Mouse (Mus musculus) embryonic facial prominence, embryonic 11.5 days (tissue): ENCODE measurements around the gene Slc45a3. TPM values are rescaled to one million over a fixed set of nuclear protein-coding genes. Genes with fewer than 3 reads are reported as not detected.

ENCODE experiments used
- ATAC-seq: fragments of 200-750 bp; cut with Nextera tagmentation; replicated peaks from 2 replicates; pipeline ENCODE4 v1.8.0; 2017; ENCODE audit warnings: low read depth; ENCODE audit not compliant: insufficient number of reproducible peaks, low FRiP score, low TSS enrichment
- DNase-seq: peaks from one replicate; pipeline ENCODE4 v3.0.0-alpha.2; 2015; ENCODE audit warnings: low spot score
- H3K27ac ChIP-seq: fragments of 300-500 bp; sonication (generic); replicated peaks from 2 replicates; pipeline ENCODE4 v1.5.1; 2014; ENCODE audit warnings: mild to moderate bottlenecking, low read depth, low read length, control low read depth
- H3K27me3 ChIP-seq: fragments of 300-500 bp; sonication (generic); 2 replicates; pipeline ENCODE4 v1.6.1; 2014; ENCODE audit warnings: mild to moderate bottlenecking, low read length, moderate library complexity, mixed read lengths; ENCODE audit not compliant: control insufficient read depth, insufficient read depth
- H3K36me3 ChIP-seq: fragments of 300-500 bp; sonication (generic); replicated peaks from 2 replicates; pipeline ENCODE4 v1.6.1; 2014; ENCODE audit warnings: low read depth, mild to moderate bottlenecking, low read length, moderate library complexity, mixed read lengths; ENCODE audit not compliant: control insufficient read depth, insufficient read depth
- H3K4me1 ChIP-seq: fragments of 300-500 bp; sonication (generic); 2 replicates; pipeline ENCODE4 v1.6.1; 2014; ENCODE audit warnings: low read length, mixed read lengths; ENCODE audit not compliant: control insufficient read depth, insufficient read depth
- H3K4me2 ChIP-seq: fragments of 300-500 bp; sonication (generic); 2 replicates; pipeline ENCODE4 v1.6.1; 2014; ENCODE audit warnings: low read depth, mild to moderate bottlenecking, control low read depth, low read length, moderate library complexity
- H3K4me3 ChIP-seq: fragments of 300-500 bp; sonication (generic); 2 replicates; pipeline ENCODE4 v1.5.1; 2014; ENCODE audit warnings: low read depth, low read length, control low read depth
- H3K9ac ChIP-seq: fragments of 300-500 bp; sonication (generic); replicated peaks from 2 replicates; pipeline ENCODE4 v1.6.1; 2014; ENCODE audit warnings: mild to moderate bottlenecking, control low read depth, low read length
- H3K9me3 ChIP-seq: fragments of 300-500 bp; sonication (generic); replicated peaks from 2 replicates; pipeline ENCODE4 v1.6.1; 2016; ENCODE audit warnings: mild to moderate bottlenecking, low read length, inconsistent platforms, mixed read lengths; ENCODE audit not compliant: control insufficient read depth
- WGBS: fragments of 180-500 bp; shearing (Covaris S2); extraction: QIAGEN DNeasy Blood & Tissue Kit; methylation state at CpG from one replicate; pipeline ENCODE4 v1.1.7; 2014; 5-methylcytosine and 5-hydroxymethylcytosine counted together
- polyA plus RNA-seq: library from polyadenylated mRNA; unstranded; fragments of >200 nt; fragmentation: Nextera tagmentation; extraction: Ambion mirVana; gene quantifications from 2 replicates; pipeline ENCODE4 v1.2.1, GENCODE M21; 2014

The Slc45a3 gene
- polyA plus RNA-seq, 1 experiment from 2014 or later: 3.8 TPM

- 73% methylated on average over 5 of the region's 5 CpGs for WGBS
These were observed 5.4 kb upstream of the Slc45a3 start for GRCm38 (mm10) chr1:131957416-131957815.

GRCm38 (mm10) chr1:131961004-131961403, 1.8 kb upstream of the Slc45a3 start:
- Histone ChIP-seq H3K4me2 (no peak overlapping the region), H3K27ac (no peak overlapping the region), H3K9ac (no peak overlapping the region), H3K36me3 (no peaks in the 10 kb centered on the region), H3K4me1 (no peaks in the 10 kb centered on the region; the same call in 1 of the 2 replicates), H3K27me3 (peaks cover 16% of the 10 kb centered on the region), H3K9me3 (no peaks in the 10 kb centered on the region), H3K4me3 (no peak overlapping the region)
- no peak for ATAC-seq
- WGBS: 57% methylated on average over 2 of the region's 2 CpGs
- no peak for DNase-seq

More at GRCm38 (mm10) chr1:131957416-131957815, 5.4 kb upstream of the Slc45a3 start:
- DNase-seq (no peak), ATAC-seq (no peak)
- Histone ChIP-seq H3K9me3 (no peaks in the 10 kb centered on the region), H3K27me3 (peaks cover 3% of the 10 kb centered on the region; the same call in 1 of the 2 replicates), H3K9ac (no peak overlapping the region), H3K4me3 (no peak overlapping the region), H3K36me3 (no peaks in the 10 kb centered on the region), H3K4me1 (no peaks in the 10 kb centered on the region), H3K27ac (no peak overlapping the region), H3K4me2 (no peak overlapping the region)

- peaks cover 18% of the 10 kb centered on the region for H3K27me3 ChIP-seq
- H3K9ac ChIP-seq: peak overlapping the region; percentile 72
- ATAC-seq (peak; percentile 49; the same call in 1 of the 2 replicates), DNase-seq (peak; percentile 42)
- H3K4me3 ChIP-seq: peak overlapping the region; percentile 80
- peak overlapping the region; percentile 100 for H3K4me2 ChIP-seq
- WGBS: under 1% methylated on average over 66 of the region's 76 CpGs
- no peaks in the 10 kb centered on the region for H3K9me3 ChIP-seq
- H3K4me1 ChIP-seq: no peaks in the 10 kb centered on the region; the same call in 1 of the 2 replicates
- H3K36me3 ChIP-seq: no peaks in the 10 kb centered on the region
- no peak overlapping the region for H3K27ac ChIP-seq
These were observed 551 bp downstream of the Slc45a3 start for GRCm38 (mm10) chr1:131963085-131963951.

- peaks cover 19% of the 10 kb centered on the region for H3K27me3 ChIP-seq
- ATAC-seq (no peak), DNase-seq (no peak)
- H3K4me2 ChIP-seq: peak overlapping the region; percentile 100
- H3K9ac ChIP-seq: no peak overlapping the region
- no peaks in the 10 kb centered on the region; the same call in 1 of the 2 replicates for H3K4me1 ChIP-seq
- no peaks in the 10 kb centered on the region for H3K9me3 ChIP-seq
- H3K36me3 ChIP-seq: no peaks in the 10 kb centered on the region
- peak overlapping the region; percentile 80 for H3K4me3 ChIP-seq
- WGBS: 24% methylated on average over 5 of the region's 5 CpGs
- H3K27ac ChIP-seq: no peak overlapping the region
These were observed 1.3 kb downstream of the Slc45a3 start for GRCm38 (mm10) chr1:131964100-131964499.

- no peaks in the 10 kb centered on the region; the same call in 1 of the 2 replicates for H3K4me1 ChIP-seq
- H3K9me3 ChIP-seq: no peaks in the 10 kb centered on the region
- ATAC-seq: no peak
- H3K4me3 ChIP-seq: no peak overlapping the region
- 66% methylated on average over 7 of the region's 7 CpGs for WGBS
- no peaks in the 10 kb centered on the region for H3K36me3 ChIP-seq
- H3K9ac ChIP-seq: no peak overlapping the region
- H3K27ac ChIP-seq: no peak overlapping the region
- no peak overlapping the region for H3K4me2 ChIP-seq
- DNase-seq: no peak
- H3K27me3 ChIP-seq: peaks cover 21% of the 10 kb centered on the region
These were observed 1.8 kb downstream of the Slc45a3 start for GRCm38 (mm10) chr1:131964580-131964979.

GRCm38 (mm10) chr1:131965818-131966217, 3.1 kb downstream of the Slc45a3 start:
- H3K27me3 ChIP-seq: peaks cover 21% of the 10 kb centered on the region
- H3K9ac ChIP-seq: no peak overlapping the region
- H3K27ac ChIP-seq: no peak overlapping the region
- DNase-seq (no peak), ATAC-seq (no peak)
- no peak overlapping the region for H3K4me3 ChIP-seq
- H3K4me2 ChIP-seq: no peak overlapping the region
- H3K9me3 ChIP-seq: no peaks in the 10 kb centered on the region
- 39% methylated on average over 5 of the region's 5 CpGs for WGBS
- peaks cover 4% of the 10 kb centered on the region for H3K4me1 ChIP-seq
- no peaks in the 10 kb centered on the region for H3K36me3 ChIP-seq

GRCm38 (mm10) chr1:131967336-131967735, 4.6 kb downstream of the Slc45a3 start:
- Histone ChIP-seq H3K4me2 (no peak overlapping the region), H3K9me3 (no peaks in the 10 kb centered on the region), H3K36me3 (no peaks in the 10 kb centered on the region), H3K4me3 (no peak overlapping the region), H3K9ac (no peak overlapping the region), H3K27me3 (peaks cover 18% of the 10 kb centered on the region), H3K27ac (no peak overlapping the region), H3K4me1 (peaks cover 13% of the 10 kb centered on the region)
- WGBS: 78% methylated on average over 7 of the region's 7 CpGs
- ATAC-seq (no peak), DNase-seq (no peak)

GRCm38 (mm10) chr1:131968556-131968955, 5.8 kb downstream of the Slc45a3 start:
- no peaks in the 10 kb centered on the region for H3K9me3 ChIP-seq
- no peaks in the 10 kb centered on the region for H3K36me3 ChIP-seq
- no peak overlapping the region for H3K4me3 ChIP-seq
- ATAC-seq (no peak), DNase-seq (no peak)
- H3K9ac ChIP-seq: no peak overlapping the region
- no peak overlapping the region for H3K4me2 ChIP-seq
- H3K27ac ChIP-seq: no peak overlapping the region
- 39% methylated on average over 3 of the region's 3 CpGs for WGBS
- H3K4me1 ChIP-seq: peaks cover 19% of the 10 kb centered on the region
- peaks cover 12% of the 10 kb centered on the region for H3K27me3 ChIP-seq
